Mouse (Mus musculus) kidney, adult 18-20 months (tissue): ENCODE measurements at regions not wholly inside any gene's neighbourhood (a gene's known extent, or its start where the extent isn't known, plus 50 kb on each side); places are given as distances from the start of the nearest gene placed in this dataset.

Experiments
- DNase-seq: peaks from one replicate; pipeline ENCODE4 v3.0.0; 2021

GRCm38 (mm10) chr4:55603821-55604435 lies 71.7 kb upstream of the Klf4 start:
- no peak for DNase-seq

- no peak for DNase-seq
Observed at GRCm38 (mm10) chr4:55595203-55595602, 62.9 kb upstream of the Klf4 start.

- no peak for DNase-seq
Observed at GRCm38 (mm10) chr4:55594699-55595098, 62.4 kb upstream of the Klf4 start.

DNA sequence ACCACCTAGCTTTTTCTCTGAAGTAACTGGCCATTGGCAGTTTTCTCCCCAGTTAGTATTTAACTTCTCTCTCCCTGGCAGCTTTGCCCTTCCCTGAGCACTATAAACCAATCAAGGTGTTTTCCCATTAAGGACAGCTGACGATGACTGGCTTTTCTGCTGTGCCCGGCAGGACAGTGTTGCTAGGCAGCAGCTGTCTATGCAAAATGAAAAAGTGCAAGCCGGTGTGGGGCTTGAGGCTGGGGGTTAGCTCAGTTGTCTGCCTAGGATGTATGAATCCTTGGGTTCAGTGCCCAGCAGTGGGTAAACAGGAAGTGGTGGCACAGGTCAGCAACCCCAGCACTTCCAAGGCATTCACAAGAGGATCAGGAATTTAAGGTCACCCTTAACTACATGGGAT lies 60.9 kb upstream of the Klf4 start:
- no peak for DNase-seq

GRCm38 (mm10) chr4:55586212-55586611 lies 53.9 kb upstream of the Klf4 start:
- no peak for DNase-seq

DNA sequence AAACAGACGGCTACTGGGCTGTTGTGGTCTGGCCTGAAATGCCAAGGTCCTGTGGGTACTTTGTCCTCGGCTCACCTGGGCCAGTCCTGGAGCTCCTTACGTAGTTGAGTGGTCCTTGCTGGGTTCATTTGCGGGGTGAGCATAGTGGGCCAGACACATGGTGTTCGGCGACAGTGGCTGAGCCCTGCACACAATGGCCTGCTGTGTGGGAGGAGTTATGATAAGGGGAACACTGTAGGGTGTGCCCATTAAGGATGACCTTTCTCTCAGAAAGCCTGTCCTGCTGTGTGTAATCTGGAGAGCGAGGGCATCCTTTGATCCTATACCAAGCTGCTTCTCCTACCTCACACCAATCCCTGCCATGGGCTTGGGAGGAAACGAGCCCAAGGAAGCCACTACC lies 51.3 kb upstream of the Klf4 start:
- no peak for DNase-seq
